Comparison of ENCODE assay signal across 8 mouse cellular contexts in the genomic region with DNA sequence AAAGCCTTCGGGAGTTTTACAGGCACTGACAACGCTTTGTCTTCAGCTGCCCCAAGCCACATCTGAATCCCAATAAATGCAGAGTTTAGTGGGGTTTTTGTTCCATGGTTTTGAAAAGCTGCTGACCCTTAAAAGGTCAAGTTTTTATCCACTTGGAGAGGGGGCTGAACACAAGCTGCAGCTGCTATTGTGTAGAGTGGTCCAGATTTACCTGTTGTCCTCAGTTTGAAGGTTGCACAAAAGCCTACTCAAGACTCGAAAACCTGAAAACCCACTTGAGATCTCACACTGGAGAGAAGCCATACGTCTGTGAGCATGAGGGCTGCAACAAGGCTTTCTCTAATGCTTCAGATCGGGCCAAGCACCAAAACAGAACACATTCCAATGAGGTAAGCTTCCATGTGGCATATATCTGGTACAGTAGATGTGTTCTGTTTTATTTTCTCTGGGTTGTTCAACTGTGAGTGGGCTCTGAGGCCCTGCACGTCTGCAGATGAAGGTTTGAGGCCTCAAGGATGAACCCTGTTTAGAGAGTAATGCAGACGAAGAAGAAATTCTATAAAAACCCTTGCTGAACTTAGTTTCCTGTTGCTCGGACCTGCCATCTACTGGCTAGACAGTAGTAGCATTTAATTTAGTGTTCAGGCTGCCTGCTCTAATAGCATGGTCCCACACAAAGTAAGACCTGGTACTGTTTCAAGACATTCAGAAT.
DNase-seq lines count a peak whose midpoint lies in the region; ATAC-seq and TF ChIP-seq lines count a peak whose summit lies in the region.

No protein-coding gene starts in this region.

- H3K9me3 ChIP-seq in liver, embryonic 12.5 days (replicated peaks) = no peaks in the 10 kb centered on the region

- no peaks in the 10 kb centered on the region for H3K36me3 ChIP-seq in liver, adult 2 months (ENCODE audit: control insufficient read depth, insufficient read depth, low read length)
- H3K36me3 ChIP-seq in liver, embryonic 12.5 days = no peaks in the 10 kb centered on the region

- no peak overlapping the region for H3K27ac ChIP-seq in liver, adult 2 months (replicated peaks; ENCODE audit: insufficient read depth, low read depth, low read length)
- H3K27ac ChIP-seq in liver, embryonic 12.5 days = no peak overlapping the region

- H3K4me2 ChIP-seq in liver, embryonic 12.5 days = no peak overlapping the region

- no peak for DNase-seq in liver, adult 2 months (ENCODE audit: extremely low read depth, low read depth, low spot score)
- DNase-seq in c-Kit-positive CD71-negative TER-119-negative erythroid progenitor cells, embryonic 14.5 days (ENCODE audit: low read depth) = peak; percentile 2
- DNase-seq in gastrocnemius, postnatal 10 days = peak; percentile 23
- peak; percentile 45 for DNase-seq in kidney, postnatal 14 days
- DNase-seq in lung, adult 2 months = peak; percentile 36
- DNase-seq in retina, postnatal 1 day = peak; percentile 68
- DNase-seq in thymus, postnatal 10 days (ENCODE audit: low spot score in 2 of 2) = no peak

- 0 out of 2 replicates have a peak, but pooled peaks have one; percentile 2 for TF ChIP-seq CTCF in liver, adult 2 months (IDR thresholded peaks at IDR 0.05; ENCODE audit: low read depth, low read length)
- peak; percentile 10; the same call in 1 of the 2 replicates for TF ChIP-seq CTCF in lung, adult 2 months (IDR thresholded peaks at IDR 0.05; ENCODE audit: insufficient read depth, low read length)

- 54% methylated on average over 8 of the region's 8 CpGs for WGBS in liver, adult 2 months
- 49% methylated on average over 8 of the region's 8 CpGs for WGBS in liver, embryonic 12.5 days (ENCODE audit: insufficient replicate concordance)
- 47% methylated on average over 8 of the region's 8 CpGs for WGBS in lung, adult 2 months

- no peak overlapping the region for H3K9ac ChIP-seq in liver, adult 2 months (ENCODE audit: low read depth, low read length)
- no peak overlapping the region for H3K9ac ChIP-seq in liver, embryonic 12.5 days

- H3K4me1 ChIP-seq in liver, adult 2 months (ENCODE audit: control insufficient read depth, insufficient read depth, low read length) = no peaks in the 10 kb centered on the region
- H3K4me1 ChIP-seq in liver, embryonic 12.5 days = no peaks in the 10 kb centered on the region
- no peaks in the 10 kb centered on the region for H3K4me1 ChIP-seq in lung, adult 2 months (ENCODE audit: control insufficient read depth, insufficient read depth, low read length)

- no peaks in the 10 kb centered on the region for H3K27me3 ChIP-seq in liver, adult 2 months (ENCODE audit: control insufficient read depth, insufficient read depth, low read length)
- no peaks in the 10 kb centered on the region for H3K27me3 ChIP-seq in liver, embryonic 12.5 days (replicated peaks)

- no peak for TF ChIP-seq POLR2A in liver, adult 2 months (IDR thresholded peaks at IDR 0.05; ENCODE audit: extremely low read depth, insufficient read depth, low read length)
- TF ChIP-seq POLR2A in lung, adult 2 months (IDR thresholded peaks at IDR 0.05; ENCODE audit: borderline replicate concordance, extremely low read depth, low read depth, low read length) = no peak

- no peak for ATAC-seq in liver, embryonic 12.5 days

- no peaks in the 10 kb centered on the region for H3K79me2 ChIP-seq in liver, adult 2 months (ENCODE audit: control insufficient read depth, insufficient read depth, low read length)

- no peak overlapping the region for H3K4me3 ChIP-seq in liver, adult 2 months (ENCODE audit: insufficient read depth, low read depth, low read length)
- no peak overlapping the region for H3K4me3 ChIP-seq in liver, embryonic 12.5 days
- no peak overlapping the region for H3K4me3 ChIP-seq in lung, adult 2 months (replicated peaks; ENCODE audit: extremely low read depth, low read depth, low read length)

Comparison
In these comparisons a context has a peak if more than half of its experiments do, and no peak if none do; other contexts are left out.
1. DNase-seq: peak in c-Kit-positive CD71-negative TER-119-negative erythroid progenitor cells, embryonic 14.5 days (single experiment), gastrocnemius, postnatal 10 days (single experiment), kidney, postnatal 14 days (single experiment), lung, adult 2 months (single experiment) and retina, postnatal 1 day (single experiment); none in liver, adult 2 months (single experiment) and thymus, postnatal 10 days (0 of 2).